Mouse (Mus musculus) liver, adult 2 months (tissue): ENCODE results near the gene Kmt2d.

Experiments
- CTCF ChIP-seq: fragments of 200-500 bp; IDR thresholded peaks from 2 replicates; pipeline ENCODE4 v1.5.1; 2011; ENCODE audit warnings: low read depth, low read length, control low read depth
- POLR2A ChIP-seq: fragments of 200-500 bp; IDR thresholded peaks from 2 replicates; pipeline ENCODE4 v1.6.1; 2011; ENCODE audit warnings: low read length, control low read depth; ENCODE audit not compliant: insufficient read depth; ENCODE audit errors: extremely low read depth

GRCm38 (mm10) chr15:98797835-98798492 is 73.0 kb downstream of the Kmt2d start:
- TF ChIP-seq POLR2A (no peak), CTCF (no peak)
